In genomic region chr7:143883717-143884116, GRCm38 (mm10) we compare ENCODE assay signal across 38 mouse cellular contexts. TPM values are rescaled to one million over a fixed set of nuclear protein-coding genes. Genes with fewer than 3 reads are reported as not detected.
DNase-seq lines count a peak whose midpoint lies in the region; ATAC-seq lines count a peak whose summit lies in the region.
"Had no signal": no experiment of that assay in that cellular context is flagged by ENCODE, and none has a peak within 500 bp of the region (broad histone marks: within the 10 kb centered on the region; RNA-seq: fewer than 3 reads in every experiment).

No protein-coding gene starts in this region.

- no peak overlapping the region for H3K4me2 ChIP-seq in liver, embryonic 15.5 days
- H3K4me2 ChIP-seq in midbrain, embryonic 11.5 days = no peak overlapping the region
- H3K4me2 ChIP-seq: embryonic facial prominence, embryonic 15.5 days; heart, embryonic 13.5 days; hindbrain, embryonic 14.5 days; kidney, embryonic 15.5 days; limb, embryonic 15.5 days; lung, embryonic 15.5 days; stomach, embryonic 15.5 days had no signal

- no peaks in the 10 kb centered on the region for H3K36me3 ChIP-seq in liver, embryonic 15.5 days (replicated peaks)
- H3K36me3 ChIP-seq in midbrain, embryonic 11.5 days (ENCODE audit: control insufficient read depth, insufficient read depth, low read length) = no peaks in the 10 kb centered on the region
- H3K36me3 ChIP-seq: embryonic facial prominence, embryonic 10.5 days; embryonic facial prominence, embryonic 15.5 days; heart, embryonic 13.5 days; kidney, embryonic 15.5 days; limb, embryonic 15.5 days; lung, embryonic 15.5 days; stomach, embryonic 15.5 days had no signal

- no peaks in the 10 kb centered on the region for H3K27me3 ChIP-seq in liver, embryonic 15.5 days
- H3K27me3 ChIP-seq in midbrain, embryonic 11.5 days (ENCODE audit: control insufficient read depth, insufficient read depth, low read length) = no peaks in the 10 kb centered on the region
- H3K27me3 ChIP-seq: embryonic facial prominence, embryonic 15.5 days; kidney, embryonic 15.5 days; limb, embryonic 15.5 days; lung, embryonic 15.5 days; stomach, embryonic 15.5 days had no signal

- DNase-seq in heart, adult 11 months = peak; percentile 81
- no peak for DNase-seq in heart, adult 8-10 months (ENCODE audit: low spot score)
- no peak for DNase-seq in frontal cortex, postnatal 14 days (ENCODE audit: low spot score in 2 of 2)
- DNase-seq in midbrain, embryonic 11.5 days (ENCODE audit: low spot score, missing footprints) = no peak
- DNase-seq: adrenal gland, postnatal 14 days; cerebellum, adult 18-20 months; cerebellum, postnatal 10 days; gastrocnemius, postnatal 36 days; heart, adult 2 months; heart, postnatal 10 days; kidney, adult 11 months; kidney, postnatal 36 days; left cerebral cortex, postnatal 4 days; midbrain, embryonic 14.5 days; right cerebral cortex, postnatal 25 days; thymus, postnatal 25 days had no signal

- H3K4me3 ChIP-seq in liver, embryonic 15.5 days (replicated peaks) = no peak overlapping the region
- H3K4me3 ChIP-seq in midbrain, embryonic 11.5 days (ENCODE audit: low read depth, low read length) = no peak overlapping the region
- H3K4me3 ChIP-seq: embryonic facial prominence, embryonic 10.5 days; embryonic facial prominence, embryonic 15.5 days; heart, adult 2 months; heart, embryonic 13.5 days; kidney, embryonic 15.5 days; layer of hippocampus, adult 2 months; left cerebral cortex, adult 2 months; limb, embryonic 15.5 days; lung, embryonic 15.5 days; megakaryocyte, embryonic 14.5 days; stomach, embryonic 15.5 days had no signal

- no peak overlapping the region for H3K9ac ChIP-seq in liver, embryonic 15.5 days
- no peak overlapping the region for H3K9ac ChIP-seq in midbrain, embryonic 11.5 days (ENCODE audit: low read length)
- H3K9ac ChIP-seq: embryonic facial prominence, embryonic 15.5 days; heart, embryonic 13.5 days; hindbrain, embryonic 14.5 days; kidney, embryonic 15.5 days; limb, embryonic 15.5 days; lung, embryonic 15.5 days; stomach, embryonic 15.5 days had no signal

- WGBS in liver, embryonic 15.5 days (ENCODE audit: insufficient replicate concordance) = 36% methylated on average over 6 of the region's 6 CpGs
- 82% methylated on average over 6 of the region's 6 CpGs for WGBS in midbrain, embryonic 11.5 days

- no peaks in the 10 kb centered on the region for H3K9me3 ChIP-seq in liver, embryonic 15.5 days (replicated peaks)
- H3K9me3 ChIP-seq in midbrain, embryonic 11.5 days (ENCODE audit: control insufficient read depth, low read length) = no peaks in the 10 kb centered on the region
- H3K9me3 ChIP-seq: embryonic facial prominence, embryonic 10.5 days; embryonic facial prominence, embryonic 15.5 days; heart, embryonic 13.5 days; kidney, embryonic 15.5 days; limb, embryonic 15.5 days; lung, embryonic 15.5 days; megakaryocyte, embryonic 14.5 days; stomach, embryonic 15.5 days had no signal

- no peak overlapping the region for H3K27ac ChIP-seq in liver, embryonic 15.5 days (replicated peaks)
- H3K27ac ChIP-seq in midbrain, embryonic 11.5 days (ENCODE audit: low read depth, low read length) = no peak overlapping the region
- H3K27ac ChIP-seq: embryonic facial prominence, embryonic 10.5 days; embryonic facial prominence, embryonic 15.5 days; heart, adult 2 months; heart, embryonic 13.5 days; hindbrain, embryonic 14.5 days; kidney, embryonic 15.5 days; layer of hippocampus, adult 2 months; left cerebral cortex, adult 2 months; limb, embryonic 15.5 days; lung, embryonic 15.5 days; stomach, embryonic 15.5 days had no signal

- ATAC-seq in erythroblast, adult 5-6 weeks (replicated peaks; ENCODE audit: low FRiP score, poor library complexity, severe bottlenecking) = peak; percentile 51
- ATAC-seq in liver, embryonic 15.5 days (ENCODE audit: insufficient read depth) = peak; percentile 64
- peak; percentile 85 for ATAC-seq in megakaryocyte-erythroid progenitor cell, adult 5-6 weeks (replicated peaks; ENCODE audit: low FRiP score, low TSS enrichment, poor library complexity, severe bottlenecking)
- no peak for ATAC-seq in inflammation-experienced regulatory T-cells, adult 6 months
- ATAC-seq in midbrain, embryonic 11.5 days (ENCODE audit: low FRiP score) = no peak
- ATAC-seq: forebrain, embryonic 14.5 days had no signal

- H3K4me1 ChIP-seq in liver, embryonic 15.5 days (replicated peaks) = 0 out of 2 replicates have a peak, but pooled peaks cover 5% of the 10 kb centered on the region
- no peaks in the 10 kb centered on the region for H3K4me1 ChIP-seq in midbrain, embryonic 11.5 days (ENCODE audit: control insufficient read depth, insufficient read depth, low read length)
- H3K4me1 ChIP-seq: embryonic facial prominence, embryonic 15.5 days; heart, embryonic 13.5 days; limb, embryonic 15.5 days; lung, embryonic 15.5 days; megakaryocyte, embryonic 14.5 days; stomach, embryonic 15.5 days had no signal

RNA-seq across cellular contexts. Expression of gene Gm498, which starts 17.1 kb away (rescaled TPM):
- total RNA-seq in heart, adult 8-10 months (2022) = not detected
- total RNA-seq in erythroblast, adult 5-6 weeks (2015; ENCODE audit: low replicate concordance) = not detected in 2 replicates
- total RNA-seq in erythroblast, adult 5-6 weeks (2017; ENCODE audit: low replicate concordance) = not detected in 2 replicates
- not detected in 2 replicates for polyA plus RNA-seq in liver, embryonic 15.5 days (2015; fragmentation: Nextera tagmentation; extraction: Ambion mirVana)
- not detected in 2 replicates for total RNA-seq in megakaryocyte-erythroid progenitor cell, adult 5-6 weeks (2014; fragmentation: Nextera tagmentation)
- total RNA-seq in megakaryocyte-erythroid progenitor cell, adult 5-6 weeks (2017) = not detected in 2 replicates
- not detected for polyA plus RNA-seq in inflammation-experienced regulatory T-cells, adult 6 months (2017; shearing (Covaris generic))
- not detected in 2 replicates for polyA plus RNA-seq in midbrain, embryonic 11.5 days (2014; fragmentation: Nextera tagmentation; extraction: Ambion mirVana)
- total RNA-seq: adrenal gland, postnatal 14 days; gastrocnemius, adult 18-20 months; gastrocnemius, postnatal 36 days; heart, adult 2 months; heart, postnatal 10 days; hematopoietic stem cell, adult 5-6 weeks; layer of hippocampus, adult 2 months; layer of hippocampus, postnatal 14 days; left cerebral cortex, adult 2 months; left cerebral cortex, postnatal 4 days; monocyte, adult 5-6 weeks had no signal
- polyA plus RNA-seq: cortical plate, adult 2 months; embryonic facial prominence, embryonic 10.5 days; embryonic facial prominence, embryonic 15.5 days; forebrain, embryonic 14.5 days; heart, embryonic 13.5 days; hindbrain, embryonic 14.5 days; kidney, embryonic 15.5 days; limb, embryonic 15.5 days; lung, embryonic 15.5 days; midbrain, embryonic 14.5 days; neural tube, embryonic 14.5 days; stomach, embryonic 15.5 days had no signal

Comparison
In these comparisons a context has a peak if more than half of its experiments do, and no peak if none do; other contexts are left out.
1. ATAC-seq: peak in erythroblast, adult 5-6 weeks (single experiment), liver, embryonic 15.5 days (single experiment) and megakaryocyte-erythroid progenitor cell, adult 5-6 weeks (single experiment); none in inflammation-experienced regulatory T-cells, adult 6 months (single experiment) and midbrain, embryonic 11.5 days (single experiment).